Mouse (Mus musculus): ENCODE measurements around the gene Ric8a.

Ric8a gene

GRCm38 (mm10) chr7:140856785-140857549 lies at the start of gene Ric8a:
TSS of gene Ric8a (plus strand) at chr7:140856957.
- in situ Hi-C loops (cut with MboI, MseI) = no loop called here

GRCm38 (mm10) chr7:140810496-140810895 lies 46.3 kb upstream of the Ric8a start:
- in situ Hi-C loops (cut with MboI, MseI) = loop anchor here in 1 of 2 experiments (5.0 kb wide), 1 partner anchor 633 kb away; no protein-coding TSS in a partner anchor

- in situ Hi-C loops (cut with MboI, MseI) = loop anchor here in 1 of 2 experiments (5.0 kb wide), 1 partner anchor 634 kb away; no protein-coding TSS in a partner anchor
Measured at GRCm38 (mm10) chr7:140811714-140812113, 45.0 kb upstream of the Ric8a start.

- in situ Hi-C loops (cut with MboI, MseI) = loop anchor here in 1 of 2 experiments (5.0 kb wide), 1 partner anchor 636 kb away; no protein-coding TSS in a partner anchor
Measured at GRCm38 (mm10) chr7:140812850-140813249, 43.9 kb upstream of the Ric8a start.

GRCm38 (mm10) chr7:140820173-140820572 lies 36.6 kb upstream of the Ric8a start:
- in situ Hi-C loops (cut with MboI, MseI) = no loop called here

GRCm38 (mm10) chr7:140821305-140821652 lies 35.5 kb upstream of the Ric8a start:
- in situ Hi-C loops (cut with MboI, MseI) = no loop called here

- in situ Hi-C loops (cut with MboI, MseI) = no loop called here
Measured at GRCm38 (mm10) chr7:140821653-140822329, 35.0 kb upstream of the Ric8a start, which contains the start of gene Zfp941. TSS of gene Zfp941 (minus strand) at chr7:140822178.

- in situ Hi-C loops (cut with MboI, MseI) = no loop called here
Measured at GRCm38 (mm10) chr7:140822731-140823130, 34.0 kb upstream of the Ric8a start.

GRCm38 (mm10) chr7:140828171-140828881 lies 28.4 kb upstream of the Ric8a start:
- in situ Hi-C loops (cut with MboI, MseI) = no loop called here

GRCm38 (mm10) chr7:140831447-140831846 lies 25.3 kb upstream of the Ric8a start:
- in situ Hi-C loops (cut with MboI, MseI) = no loop called here

GRCm38 (mm10) chr7:140833341-140833740 lies 23.4 kb upstream of the Ric8a start:
- in situ Hi-C loops (cut with MboI, MseI) = no loop called here

GRCm38 (mm10) chr7:140834968-140835757 lies 21.6 kb upstream of the Ric8a start, which contains the start of gene Urah:
TSS of gene Urah (plus strand) at chr7:140835018.
- in situ Hi-C loops (cut with MboI, MseI) = no loop called here

- in situ Hi-C loops (cut with MboI, MseI) = no loop called here
Measured at GRCm38 (mm10) chr7:140835758-140836087, 21.0 kb upstream of the Ric8a start.

- in situ Hi-C loops (cut with MboI, MseI) = no loop called here
Measured at GRCm38 (mm10) chr7:140836243-140837115, 20.3 kb upstream of the Ric8a start.

- in situ Hi-C loops (cut with MboI, MseI) = no loop called here
Measured at GRCm38 (mm10) chr7:140839556-140839955, 17.2 kb upstream of the Ric8a start.

GRCm38 (mm10) chr7:140840750-140841735 lies 15.7 kb upstream of the Ric8a start:
- in situ Hi-C loops (cut with MboI, MseI) = loop anchor here (5.0 to 10.0 kb wide), 5 partner anchors 61 to 1804 kb away; partner anchors contain the start of genes Cox8b (in 1 of the 2) and Ifitm3 (in 1 of the 2)

GRCm38 (mm10) chr7:140843806-140844205 lies 13.0 kb upstream of the Ric8a start:
- in situ Hi-C loops (cut with MboI, MseI) = loop anchor here (5.0 to 10.0 kb wide), 5 partner anchors 58 to 1801 kb away; partner anchors contain the start of genes Cox8b (in 1 of the 2) and Ifitm3 (in 1 of the 2)

- in situ Hi-C loops (cut with MboI, MseI) = loop anchor here (5.0 to 10.0 kb wide), 5 partner anchors 57 to 1800 kb away; partner anchors contain the start of genes Cox8b (in 2 of the 2) and Ifitm3 (in 1 of the 2)
Measured at GRCm38 (mm10) chr7:140844905-140845665, 11.7 kb upstream of the Ric8a start, which contains the start of gene Scgb1c1. TSS of gene Scgb1c1 (plus strand) at chr7:140845547.
